ENCODE assay signal across 22 mouse cellular contexts in genomic region chr16:38781946-38782345, GRCm38 (mm10). TPM values are rescaled to one million over a fixed set of nuclear protein-coding genes. Genes with fewer than 3 reads are reported as not detected.
"Had no signal": no experiment of that assay in that cellular context is flagged by ENCODE, and none has a peak within 500 bp of the region (broad histone marks: within the 10 kb centered on the region; RNA-seq: fewer than 3 reads in every experiment).

No protein-coding gene starts in this region.

- H3K9me3 ChIP-seq: midbrain, embryonic 10.5 days; midbrain, embryonic 12.5 days; neural tube, embryonic 13.5 days; neural tube, embryonic 15.5 days; stomach, embryonic 15.5 days had no signal

- H3K27me3 ChIP-seq: midbrain, embryonic 12.5 days; neural tube, embryonic 13.5 days; neural tube, embryonic 15.5 days; stomach, embryonic 15.5 days had no signal

- H3K9ac ChIP-seq: lung, embryonic 14.5 days; midbrain, embryonic 12.5 days; neural tube, embryonic 13.5 days; neural tube, embryonic 15.5 days; stomach, embryonic 15.5 days had no signal

- ATAC-seq: midbrain, embryonic 16.5 days had no signal

- DNase-seq: lung, adult 18-20 months; lung, embryonic 14.5 days; lung, postnatal 10 days; lung, postnatal 4 days; right cerebral cortex, adult 18-20 months; right cerebral cortex, postnatal 14 days; thymus, adult 2 months; thymus, postnatal 25 days; thymus, postnatal 4 days had no signal

- H3K4me2 ChIP-seq: lung, embryonic 14.5 days; midbrain, embryonic 12.5 days; neural tube, embryonic 13.5 days; neural tube, embryonic 15.5 days; stomach, embryonic 15.5 days had no signal

- H3K4me3 ChIP-seq: midbrain, embryonic 10.5 days; midbrain, embryonic 12.5 days; myocyte; neural tube, embryonic 13.5 days; neural tube, embryonic 15.5 days; stomach, embryonic 15.5 days had no signal

- H3K4me1 ChIP-seq: midbrain, embryonic 12.5 days; neural tube, embryonic 15.5 days; stomach, embryonic 15.5 days had no signal

- H3K36me3 ChIP-seq: midbrain, embryonic 10.5 days; midbrain, embryonic 12.5 days; neural tube, embryonic 13.5 days; neural tube, embryonic 15.5 days; stomach, embryonic 15.5 days had no signal

- H3K27ac ChIP-seq: midbrain, embryonic 10.5 days; midbrain, embryonic 12.5 days; neural tube, embryonic 13.5 days; neural tube, embryonic 15.5 days; stomach, embryonic 15.5 days; stomach, postnatal 0 days had no signal

RNA-seq across cellular contexts. Expression of gene 4930435E12Rik, which starts 46.6 kb away (rescaled TPM):
- polyA plus RNA-seq: lung, embryonic 14.5 days; lung, embryonic 16.5 days; midbrain, embryonic 10.5 days; midbrain, embryonic 12.5 days; midbrain, embryonic 14.5 days; midbrain, embryonic 16.5 days; myocyte; neural tube, embryonic 11.5 days; neural tube, embryonic 13.5 days; neural tube, embryonic 15.5 days; spleen, adult 2 months; stomach, embryonic 15.5 days; stomach, postnatal 0 days; thymus, adult 2 months; urinary bladder, adult 2 months had no signal
